Mouse (Mus musculus): Measurements from ENCODE around the gene Ppef2. TPM values are rescaled to one million over a fixed set of nuclear protein-coding genes. Genes with fewer than 3 reads are reported as not detected.
"Not testable (repeated sequence)": the region's sequence is repeated elsewhere in the genome, so short reads cannot be mapped to it uniquely, and the experiment has no call there.

The Ppef2 gene
- polyA plus RNA-seq, 2 experiments = 0.94 TPM; not detected in 1

DNA sequence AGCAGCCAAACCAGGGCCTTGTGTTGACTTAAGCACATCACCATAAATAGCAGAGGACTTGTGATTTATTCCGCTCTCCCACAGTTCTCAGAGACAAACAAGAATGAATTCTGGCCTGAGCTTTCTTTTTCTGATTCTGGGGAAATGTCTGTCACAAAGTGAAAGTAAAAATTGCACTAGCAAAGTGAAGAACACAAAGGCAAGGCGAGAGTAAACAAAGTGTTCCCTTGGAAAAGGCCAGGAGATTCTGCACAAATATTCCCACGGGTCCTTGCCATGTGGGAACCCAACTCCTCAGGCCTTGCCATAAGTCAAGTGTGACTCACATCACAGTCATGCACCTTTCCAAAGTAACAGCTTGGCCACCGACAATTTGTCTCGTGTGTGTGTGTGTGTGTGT, 50.4 kb downstream of the Ppef2 start:
- ATAC-seq (ENCODE audit: low FRiP score, low read depth) (no peak), DNase-seq (ENCODE audit: low spot score) (no peak)
- Histone ChIP-seq H3K36me3 (ENCODE audit: control insufficient read depth, insufficient read depth, low read length) (peaks cover 44% of the 10 kb centered on the region), H3K27me3 (ENCODE audit: control insufficient read depth, insufficient read depth, low read length) (no peaks in the 10 kb centered on the region), H3K27ac (replicated peaks; ENCODE audit: low read depth, low read length) (no peak overlapping the region), H3K9ac (ENCODE audit: low read depth, low read length, severe bottlenecking) (no peak overlapping the region), H3K4me2 (replicated peaks; ENCODE audit: low read depth, low read length, severe bottlenecking) (no peak overlapping the region), H3K4me3 (replicated peaks; ENCODE audit: low read length) (no peak overlapping the region), H3K4me1 (ENCODE audit: control insufficient read depth, insufficient read depth, low read length) (no peaks in the 10 kb centered on the region), H3K9me3 (ENCODE audit: control insufficient read depth, low read length) (no peaks in the 10 kb centered on the region)
- WGBS = 86% methylated on average over 5 of the region's 5 CpGs
- no peak for TF ChIP-seq POLR2A (IDR thresholded peaks at IDR 0.05; ENCODE audit: borderline replicate concordance, extremely low read depth, insufficient read depth, insufficient read length)

- Histone ChIP-seq H3K36me3 (ENCODE audit: control insufficient read depth, insufficient read depth, low read length) (peaks cover 50% of the 10 kb centered on the region), H3K4me1 (ENCODE audit: control insufficient read depth, insufficient read depth, low read length) (no peaks in the 10 kb centered on the region), H3K4me3 (replicated peaks; ENCODE audit: low read length) (no peak overlapping the region), H3K9me3 (ENCODE audit: control insufficient read depth, low read length) (no peaks in the 10 kb centered on the region), H3K27me3 (ENCODE audit: control insufficient read depth, insufficient read depth, low read length) (no peaks in the 10 kb centered on the region), H3K9ac (ENCODE audit: low read depth, low read length, severe bottlenecking) (no peak overlapping the region), H3K27ac (replicated peaks; ENCODE audit: low read depth, low read length) (no peak overlapping the region), H3K4me2 (replicated peaks; ENCODE audit: low read depth, low read length, severe bottlenecking) (no peak overlapping the region)
- TF ChIP-seq POLR2A (IDR thresholded peaks at IDR 0.05; ENCODE audit: borderline replicate concordance, extremely low read depth, insufficient read depth, insufficient read length) = no peak
- no peak for DNase-seq (ENCODE audit: low spot score)
- 89% methylated on average over 7 of the region's 7 CpGs for WGBS
- no peak for ATAC-seq (ENCODE audit: low FRiP score, low read depth)
These were observed 50.9 kb downstream of the Ppef2 start for GRCm38 (mm10) chr5:92205184-92205583.

DNA sequence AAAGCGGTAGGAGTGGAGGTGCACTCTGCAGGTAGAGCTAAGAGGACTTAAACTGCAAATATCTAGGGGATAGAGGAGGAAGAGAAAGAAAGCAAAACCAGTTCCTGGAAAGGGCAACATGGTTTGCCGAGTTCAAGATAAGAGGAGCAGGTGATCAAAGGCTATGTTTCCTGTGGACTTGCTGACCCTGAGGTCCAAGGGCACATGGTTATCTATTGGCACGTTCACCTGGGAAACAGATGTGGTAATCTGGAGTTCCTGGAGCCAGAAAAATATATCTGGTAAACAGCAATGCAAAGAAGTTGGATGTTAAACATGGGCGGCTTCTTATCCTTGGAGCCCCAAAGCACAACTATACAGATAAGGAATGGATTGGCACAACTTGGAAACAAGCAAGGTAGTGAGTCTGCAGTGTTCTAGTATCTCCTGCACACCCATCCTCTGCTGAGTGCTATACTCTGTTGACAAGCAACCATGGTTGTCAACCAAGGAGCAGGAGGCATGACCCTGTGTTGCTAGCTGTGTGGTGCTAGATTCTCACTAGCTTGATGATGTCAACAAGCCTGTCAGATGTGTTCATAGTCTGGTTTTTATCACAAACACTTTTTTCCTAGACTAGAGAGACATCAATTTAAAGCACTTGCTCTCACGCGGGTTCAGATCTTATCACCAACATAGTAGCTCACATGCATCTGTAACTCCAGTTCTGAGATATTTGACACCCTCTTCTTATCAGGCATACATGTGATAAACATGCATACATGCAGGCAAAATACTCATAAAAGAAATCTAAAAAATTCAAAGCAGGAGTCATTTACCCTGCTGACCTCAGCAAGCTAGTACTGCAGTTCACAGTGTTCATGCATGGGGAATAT, 51.7 kb downstream of the Ppef2 start:
- Histone ChIP-seq H3K9me3 (ENCODE audit: control insufficient read depth, low read length) (no peaks in the 10 kb centered on the region), H3K4me2 (replicated peaks; ENCODE audit: low read depth, low read length, severe bottlenecking) (no peak overlapping the region), H3K27me3 (ENCODE audit: control insufficient read depth, insufficient read depth, low read length) (no peaks in the 10 kb centered on the region), H3K4me1 (ENCODE audit: control insufficient read depth, insufficient read depth, low read length) (no peaks in the 10 kb centered on the region), H3K4me3 (replicated peaks; ENCODE audit: low read length) (no peak overlapping the region), H3K9ac (ENCODE audit: low read depth, low read length, severe bottlenecking) (no peak overlapping the region), H3K27ac (replicated peaks; ENCODE audit: low read depth, low read length) (no peak overlapping the region), H3K36me3 (ENCODE audit: control insufficient read depth, insufficient read depth, low read length) (peaks cover 57% of the 10 kb centered on the region)
- WGBS = 84% methylated on average over 6 of the region's 6 CpGs
- DNase-seq (ENCODE audit: low spot score) (no peak), ATAC-seq (ENCODE audit: low FRiP score, low read depth) (no peak)
- TF ChIP-seq POLR2A (IDR thresholded peaks at IDR 0.05; ENCODE audit: borderline replicate concordance, extremely low read depth, insufficient read depth, insufficient read length) = no peak

- WGBS = 89% methylated on average over 8 of the region's 8 CpGs
- no peak overlapping the region for H3K4me2 ChIP-seq (replicated peaks; ENCODE audit: low read depth, low read length, severe bottlenecking)
- DNase-seq (ENCODE audit: low spot score) = no peak
- H3K4me3 ChIP-seq (replicated peaks; ENCODE audit: low read length) = no peak overlapping the region
- H3K27me3 ChIP-seq (ENCODE audit: control insufficient read depth, insufficient read depth, low read length) = no peaks in the 10 kb centered on the region
- H3K9ac ChIP-seq (ENCODE audit: low read depth, low read length, severe bottlenecking) = no peak overlapping the region
- H3K4me1 ChIP-seq (ENCODE audit: control insufficient read depth, insufficient read depth, low read length) = no peaks in the 10 kb centered on the region
- peaks cover 89% of the 10 kb centered on the region for H3K36me3 ChIP-seq (ENCODE audit: control insufficient read depth, insufficient read depth, low read length)
- no peaks in the 10 kb centered on the region for H3K9me3 ChIP-seq (ENCODE audit: control insufficient read depth, low read length)
- no peak for TF ChIP-seq POLR2A (IDR thresholded peaks at IDR 0.05; ENCODE audit: borderline replicate concordance, extremely low read depth, insufficient read depth, insufficient read length)
- H3K27ac ChIP-seq (replicated peaks; ENCODE audit: low read depth, low read length) = no peak overlapping the region
- ATAC-seq (ENCODE audit: low FRiP score, low read depth) = no peak
These were observed 57.8 kb downstream of the Ppef2 start for GRCm38 (mm10) chr5:92198266-92198665.

DNA sequence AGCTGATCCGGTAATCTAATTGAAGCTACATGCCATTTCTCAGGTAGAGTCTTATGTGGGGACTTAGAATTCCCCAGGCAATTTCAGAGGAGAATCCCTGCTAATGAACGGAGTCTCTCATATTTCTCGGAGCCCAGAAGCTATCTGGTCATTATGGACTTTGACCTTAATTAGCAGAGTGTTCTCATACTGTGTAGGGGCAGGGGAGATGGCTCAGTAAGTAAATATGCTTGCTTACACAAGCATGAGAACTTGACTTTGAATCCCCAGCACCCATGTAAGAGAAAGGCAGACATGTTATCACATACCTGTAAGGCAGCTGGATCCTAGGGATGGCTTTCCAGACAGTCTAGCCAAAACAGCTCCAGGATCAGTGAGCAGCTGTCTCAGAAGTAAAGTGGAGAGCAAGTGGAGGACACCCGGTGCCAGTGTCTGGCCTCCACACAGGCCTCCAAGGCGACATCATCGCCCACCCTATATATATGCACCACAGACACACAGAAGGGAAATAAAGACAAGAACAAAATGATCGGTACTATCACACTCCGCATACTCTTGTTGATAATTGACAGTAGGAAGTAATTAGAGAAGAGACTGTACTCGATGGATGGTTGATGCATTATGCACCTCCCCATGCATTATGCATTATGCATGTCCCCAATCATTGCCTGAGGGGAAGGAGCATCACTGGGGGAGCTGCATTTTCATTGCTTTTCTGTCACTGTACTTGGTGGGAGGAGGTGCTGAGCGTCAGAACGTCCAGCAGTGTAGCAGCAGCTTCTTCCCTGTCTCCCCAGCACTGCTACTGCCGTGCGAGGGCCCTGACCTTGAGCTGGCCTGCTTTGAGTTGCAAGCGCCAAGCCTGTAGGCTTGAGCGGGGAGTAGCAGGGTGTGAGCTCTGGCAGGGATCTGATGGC, 58.9 kb downstream of the Ppef2 start:
- H3K4me1 ChIP-seq (ENCODE audit: control insufficient read depth, insufficient read depth, low read length) = no peaks in the 10 kb centered on the region

DNA sequence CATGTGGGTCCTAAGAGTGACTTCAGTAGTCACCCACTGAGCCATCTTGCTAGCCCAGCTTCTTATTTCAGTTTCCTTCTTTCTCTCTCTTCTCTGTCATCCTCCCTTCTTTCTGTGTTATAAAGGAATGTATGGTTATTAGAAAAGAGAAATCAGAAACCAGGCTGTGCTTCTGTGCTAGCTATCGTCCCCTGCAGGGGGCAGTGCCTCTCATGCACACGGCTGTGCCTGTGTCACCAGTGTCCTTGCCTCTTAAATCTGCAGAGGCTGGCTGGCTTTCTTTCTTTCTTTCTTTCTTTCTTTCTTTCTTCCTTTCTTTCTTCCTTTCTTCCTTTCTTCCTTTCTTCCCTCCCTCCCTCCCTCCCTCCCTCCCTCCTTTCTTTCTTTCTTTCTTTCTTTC, 60.4 kb downstream of the Ppef2 start:
- not testable (repeated sequence) for H3K4me2 ChIP-seq (replicated peaks; ENCODE audit: low read depth, low read length, severe bottlenecking); H3K4me1 ChIP-seq (ENCODE audit: control insufficient read depth, insufficient read depth, low read length); H3K9me3 ChIP-seq (ENCODE audit: control insufficient read depth, low read length); H3K27me3 ChIP-seq (ENCODE audit: control insufficient read depth, insufficient read depth, low read length); H3K4me3 ChIP-seq (replicated peaks; ENCODE audit: low read length); H3K27ac ChIP-seq (replicated peaks; ENCODE audit: low read depth, low read length); ATAC-seq (ENCODE audit: low FRiP score, low read depth); H3K9ac ChIP-seq (ENCODE audit: low read depth, low read length, severe bottlenecking)
- peak; percentile 15 for DNase-seq (ENCODE audit: low spot score)
- peaks cover 85% of the 10 kb centered on the region for H3K36me3 ChIP-seq (ENCODE audit: control insufficient read depth, insufficient read depth, low read length)
- 46% methylated on average over 2 of the region's 2 CpGs for WGBS

More for the DNA sequence above, 58.9 kb downstream of the Ppef2 start:
- 88% methylated on average over 15 of the region's 15 CpGs for WGBS
- no peak for TF ChIP-seq POLR2A (IDR thresholded peaks at IDR 0.05; ENCODE audit: borderline replicate concordance, extremely low read depth, insufficient read depth, insufficient read length)
- H3K36me3 ChIP-seq (ENCODE audit: control insufficient read depth, insufficient read depth, low read length) = peaks cover 92% of the 10 kb centered on the region
- no peak for ATAC-seq (ENCODE audit: low FRiP score, low read depth)
- H3K27ac ChIP-seq (replicated peaks; ENCODE audit: low read depth, low read length) = no peak overlapping the region
- no peaks in the 10 kb centered on the region for H3K9me3 ChIP-seq (ENCODE audit: control insufficient read depth, low read length)
- no peak for DNase-seq (ENCODE audit: low spot score)
- H3K4me2 ChIP-seq (replicated peaks; ENCODE audit: low read depth, low read length, severe bottlenecking) = no peak overlapping the region
- H3K27me3 ChIP-seq (ENCODE audit: control insufficient read depth, insufficient read depth, low read length) = no peaks in the 10 kb centered on the region
- no peak overlapping the region for H3K9ac ChIP-seq (ENCODE audit: low read depth, low read length, severe bottlenecking)
- H3K4me3 ChIP-seq (replicated peaks; ENCODE audit: low read length) = no peak overlapping the region

All from limb, embryonic 14.5 days (tissue).